Mouse (Mus musculus): ENCODE results near the gene Celf3. TPM values are rescaled to one million over a fixed set of nuclear protein-coding genes. Genes with fewer than 3 reads are reported as not detected.

Gene Celf3
- total and polyA plus RNA-seq, 2 experiments: not detected

DNA sequence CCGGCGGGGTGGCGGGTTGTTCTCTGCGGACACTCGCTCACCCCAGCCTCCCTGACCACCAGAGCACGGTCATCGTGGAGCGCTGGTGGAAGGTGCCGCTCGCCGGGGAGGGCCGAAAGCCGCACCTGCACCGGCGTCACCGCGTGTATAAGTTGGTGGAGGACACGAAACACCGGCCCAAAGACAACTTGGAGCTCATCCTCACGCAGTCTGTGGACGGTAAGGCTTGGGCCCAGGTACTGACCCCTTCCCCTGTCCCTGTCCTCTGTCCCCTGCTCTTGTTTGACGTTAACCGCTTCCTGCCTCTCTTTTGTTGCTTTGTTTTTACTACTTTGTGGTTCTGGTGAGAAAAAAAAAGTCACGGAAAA lies 34.5 kb upstream of the Celf3 start, which contains the start of gene Oaz3:
Gene Oaz3, minus strand, starts transcription at position 319 of the 368 bp plus-strand sequence.
- Histone ChIP-seq H3K9ac (ENCODE audit: low read depth, low read length) (peak within 1 kb of the TSS; percentile 96), H3K27ac (replicated peaks; ENCODE audit: insufficient read depth, low read depth, low read length) (peak within 1 kb of the TSS; percentile 74), H3K27me3 (ENCODE audit: control insufficient read depth, insufficient read depth, low read length) (no peaks in the 10 kb centered on the region), H3K36me3 (ENCODE audit: control insufficient read depth, insufficient read depth, low read length) (peaks cover 31% of the 10 kb centered on the region), H3K4me3 (ENCODE audit: insufficient read depth, low read depth, low read length) (peak within 1 kb of the TSS; percentile 98), H3K4me1 (ENCODE audit: control insufficient read depth, insufficient read depth, low read length) (peaks cover 4% of the 10 kb centered on the region; the same call in 1 of the 2 replicates), H3K79me2 (ENCODE audit: control insufficient read depth, insufficient read depth, low read length) (peaks cover 5% of the 10 kb centered on the region; the same call in 1 of the 2 replicates)
- under 1% methylated on average over 24 of the region's 24 CpGs for whole genome bisulfite sequencing
- DNase-seq (ENCODE audit: extremely low read depth, low read depth, low spot score): peak; percentile 16
- TF ChIP-seq CTCF (IDR thresholded peaks at IDR 0.05; ENCODE audit: low read depth, low read length): no peak
- no peak for TF ChIP-seq POLR2A (IDR thresholded peaks at IDR 0.05; ENCODE audit: extremely low read depth, insufficient read depth, low read length)

DNA sequence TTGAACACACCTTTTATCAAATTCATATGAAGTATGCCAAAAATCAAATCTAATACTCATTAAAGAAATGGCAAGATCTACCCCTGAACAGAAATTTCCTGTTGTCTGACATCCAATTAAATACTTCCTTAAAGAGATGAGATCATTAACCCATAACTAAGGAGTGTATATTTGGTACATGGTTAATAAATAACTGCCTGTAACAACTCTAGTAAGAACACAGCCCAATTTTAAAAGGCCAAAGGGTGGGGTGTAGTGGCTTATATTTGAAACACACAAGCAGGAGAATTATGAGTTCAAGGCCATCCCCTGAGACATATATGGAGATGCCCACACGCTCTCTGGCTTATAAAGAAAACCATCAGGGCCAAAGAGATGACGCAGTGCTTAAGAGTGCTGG lies 28.7 kb upstream of the Celf3 start:
- WGBS: 83% methylated on average over 2 of the region's 2 CpGs
- Histone ChIP-seq H3K4me3 (ENCODE audit: insufficient read depth, low read depth, low read length) (no peak overlapping the region), H3K9ac (ENCODE audit: low read depth, low read length) (no peak overlapping the region), H3K36me3 (ENCODE audit: control insufficient read depth, insufficient read depth, low read length) (peaks cover 39% of the 10 kb centered on the region), H3K27me3 (ENCODE audit: control insufficient read depth, insufficient read depth, low read length) (no peaks in the 10 kb centered on the region), H3K79me2 (ENCODE audit: control insufficient read depth, insufficient read depth, low read length) (no peaks in the 10 kb centered on the region), H3K27ac (replicated peaks; ENCODE audit: insufficient read depth, low read depth, low read length) (no peak overlapping the region), H3K4me1 (ENCODE audit: control insufficient read depth, insufficient read depth, low read length) (0 out of 2 replicates have a peak, but pooled peaks cover under 1% of the 10 kb centered on the region)
- DNase-seq (ENCODE audit: extremely low read depth, low read depth, low spot score): peak; percentile 34
- TF ChIP-seq POLR2A (IDR thresholded peaks at IDR 0.05; ENCODE audit: extremely low read depth, insufficient read depth, low read length) (no peak), CTCF (IDR thresholded peaks at IDR 0.05; ENCODE audit: low read depth, low read length) (no peak)

DNA sequence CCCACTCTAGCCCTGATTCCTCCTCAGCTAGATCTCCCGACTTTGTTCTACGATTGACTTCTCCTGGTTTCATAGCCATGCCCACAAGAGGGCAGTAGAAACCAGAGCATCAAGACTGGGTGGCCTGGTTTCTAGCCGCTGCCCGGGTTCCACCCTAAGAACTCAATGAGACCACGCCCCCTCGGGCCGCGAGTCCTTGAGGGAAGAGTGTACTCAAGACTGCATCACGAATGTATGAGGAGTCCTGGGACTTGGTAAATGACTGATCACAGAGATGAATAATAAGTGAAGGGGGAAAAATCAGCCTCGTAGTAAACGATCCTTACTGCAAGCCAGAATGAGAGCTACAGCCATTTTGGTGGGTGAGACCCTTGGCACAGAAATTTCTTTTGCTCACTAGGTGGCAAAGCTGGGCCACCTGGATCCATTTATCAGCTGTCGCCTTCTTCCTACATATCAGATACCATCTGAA lies 21.5 kb upstream of the Celf3 start:
- WGBS: 7% methylated on average over 12 of the region's 12 CpGs
- peak; percentile 67 for DNase-seq (ENCODE audit: extremely low read depth, low read depth, low spot score)
- Histone ChIP-seq H3K79me2 (ENCODE audit: control insufficient read depth, insufficient read depth, low read length) (no peaks in the 10 kb centered on the region), H3K27me3 (ENCODE audit: control insufficient read depth, insufficient read depth, low read length) (no peaks in the 10 kb centered on the region), H3K4me3 (ENCODE audit: insufficient read depth, low read depth, low read length) (no peak overlapping the region), H3K9ac (ENCODE audit: low read depth, low read length) (no peak overlapping the region), H3K36me3 (ENCODE audit: control insufficient read depth, insufficient read depth, low read length) (no peaks in the 10 kb centered on the region), H3K27ac (replicated peaks; ENCODE audit: insufficient read depth, low read depth, low read length) (no peak overlapping the region), H3K4me1 (ENCODE audit: control insufficient read depth, insufficient read depth, low read length) (no peaks in the 10 kb centered on the region)
- TF ChIP-seq POLR2A (IDR thresholded peaks at IDR 0.05; ENCODE audit: extremely low read depth, insufficient read depth, low read length): no peak
- TF ChIP-seq CTCF (IDR thresholded peaks at IDR 0.05; ENCODE audit: low read depth, low read length): peak; percentile 78

DNA sequence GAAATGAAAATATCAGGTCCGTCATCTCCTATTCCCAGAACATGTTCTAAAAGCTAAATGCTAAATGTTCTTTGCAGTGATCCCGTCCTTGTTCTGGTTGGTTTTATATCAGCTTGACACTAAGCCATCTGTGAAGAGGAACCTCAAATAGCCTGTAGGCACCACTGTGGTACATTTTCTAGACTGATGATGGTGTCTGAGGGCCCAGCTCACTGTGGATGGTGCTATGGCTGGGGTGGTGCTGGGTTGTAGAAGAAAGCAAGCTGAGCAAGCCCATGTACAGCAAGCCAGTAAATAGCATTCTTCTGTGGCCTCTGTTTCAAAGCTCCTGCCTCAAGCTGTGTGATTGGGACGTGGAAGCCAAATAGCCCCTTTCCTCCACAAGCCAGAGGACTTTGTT lies 21.0 kb upstream of the Celf3 start:
- DNase-seq (ENCODE audit: extremely low read depth, low read depth, low spot score): no peak
- no peak overlapping the region for H3K27ac ChIP-seq (replicated peaks; ENCODE audit: insufficient read depth, low read depth, low read length)
- WGBS: 81% methylated on average over 3 of the region's 3 CpGs
- H3K27me3 ChIP-seq (ENCODE audit: control insufficient read depth, insufficient read depth, low read length): no peaks in the 10 kb centered on the region
- no peaks in the 10 kb centered on the region for H3K36me3 ChIP-seq (ENCODE audit: control insufficient read depth, insufficient read depth, low read length)
- no peak for TF ChIP-seq CTCF (IDR thresholded peaks at IDR 0.05; ENCODE audit: low read depth, low read length)
- no peak for TF ChIP-seq POLR2A (IDR thresholded peaks at IDR 0.05; ENCODE audit: extremely low read depth, insufficient read depth, low read length)
- no peaks in the 10 kb centered on the region for H3K79me2 ChIP-seq (ENCODE audit: control insufficient read depth, insufficient read depth, low read length)
- H3K4me1 ChIP-seq (ENCODE audit: control insufficient read depth, insufficient read depth, low read length): no peaks in the 10 kb centered on the region
- H3K9ac ChIP-seq (ENCODE audit: low read depth, low read length): no peak overlapping the region
- no peak overlapping the region for H3K4me3 ChIP-seq (ENCODE audit: insufficient read depth, low read depth, low read length)

DNA sequence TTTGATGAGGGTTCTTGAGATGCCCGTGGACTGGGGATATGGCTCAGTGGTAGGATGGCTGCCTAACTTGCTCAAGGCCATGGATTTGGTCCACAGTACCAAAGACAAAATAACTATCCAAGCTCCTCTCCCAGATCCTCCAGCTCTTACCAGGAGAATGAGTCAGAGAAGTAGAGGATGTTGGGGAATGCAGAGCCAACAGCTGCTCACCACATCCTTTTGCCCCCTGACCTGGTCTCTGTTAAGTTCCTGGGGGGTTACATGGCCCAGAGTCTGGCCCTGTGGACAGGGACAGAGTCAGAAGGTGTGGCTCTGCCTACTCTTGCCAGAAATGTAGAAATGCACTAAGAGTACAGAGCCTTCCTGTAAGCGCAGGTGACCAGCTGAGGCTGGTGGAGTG lies 18.3 kb upstream of the Celf3 start:
- TF ChIP-seq POLR2A (IDR thresholded peaks at IDR 0.05; ENCODE audit: extremely low read depth, insufficient read depth, low read length) (no peak), CTCF (IDR thresholded peaks at IDR 0.05; ENCODE audit: low read depth, low read length) (no peak)
- Histone ChIP-seq H3K4me1 (ENCODE audit: control insufficient read depth, insufficient read depth, low read length) (no peaks in the 10 kb centered on the region), H3K9ac (ENCODE audit: low read depth, low read length) (no peak overlapping the region), H3K27ac (replicated peaks; ENCODE audit: insufficient read depth, low read depth, low read length) (no peak overlapping the region), H3K27me3 (ENCODE audit: control insufficient read depth, insufficient read depth, low read length) (no peaks in the 10 kb centered on the region), H3K36me3 (ENCODE audit: control insufficient read depth, insufficient read depth, low read length) (no peaks in the 10 kb centered on the region), H3K4me3 (ENCODE audit: insufficient read depth, low read depth, low read length) (no peak overlapping the region), H3K79me2 (ENCODE audit: control insufficient read depth, insufficient read depth, low read length) (no peaks in the 10 kb centered on the region)
- no peak for DNase-seq (ENCODE audit: extremely low read depth, low read depth, low spot score)
- WGBS: 87% methylated on average over 2 of the region's 2 CpGs

DNA sequence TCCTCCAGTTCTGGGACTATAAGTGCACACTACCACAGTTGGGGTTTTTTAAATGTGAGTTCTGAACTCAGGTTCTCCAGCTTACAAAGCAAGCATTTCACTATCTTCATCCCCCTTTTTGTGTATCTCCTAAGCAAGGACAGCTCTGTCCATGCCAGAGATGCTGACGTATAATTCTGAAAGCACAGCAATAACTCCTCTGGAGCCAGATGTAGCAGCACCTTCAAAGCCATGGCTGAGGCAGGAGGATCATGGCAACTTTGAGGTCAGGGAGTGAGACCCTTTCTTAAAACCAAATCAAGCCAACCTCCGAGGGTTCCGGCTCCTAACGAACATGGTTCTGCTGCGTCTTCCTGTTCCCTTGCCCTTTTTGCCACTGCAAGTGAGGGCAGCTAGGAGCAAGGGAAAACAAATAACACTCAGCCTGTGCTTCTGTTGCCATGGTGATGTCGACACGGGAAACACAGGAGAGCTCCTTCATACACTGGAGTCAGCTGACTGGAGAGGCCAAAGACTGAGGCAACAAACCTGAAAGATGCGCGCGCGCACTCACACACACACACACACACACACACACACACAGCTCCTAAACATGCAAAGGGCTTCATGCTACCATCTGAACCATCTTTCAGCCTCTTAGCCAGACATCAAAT lies 14.0 kb upstream of the Celf3 start:
- H3K27ac ChIP-seq (replicated peaks; ENCODE audit: insufficient read depth, low read depth, low read length): no peak overlapping the region
- no peaks in the 10 kb centered on the region for H3K4me1 ChIP-seq (ENCODE audit: control insufficient read depth, insufficient read depth, low read length)
- 57% methylated on average over 11 of the region's 11 CpGs for WGBS
- no peak overlapping the region for H3K9ac ChIP-seq (ENCODE audit: low read depth, low read length)
- no peak overlapping the region for H3K4me3 ChIP-seq (ENCODE audit: insufficient read depth, low read depth, low read length)
- DNase-seq (ENCODE audit: extremely low read depth, low read depth, low spot score): no peak
- no peaks in the 10 kb centered on the region for H3K79me2 ChIP-seq (ENCODE audit: control insufficient read depth, insufficient read depth, low read length)
- no peaks in the 10 kb centered on the region for H3K27me3 ChIP-seq (ENCODE audit: control insufficient read depth, insufficient read depth, low read length)
- no peaks in the 10 kb centered on the region for H3K36me3 ChIP-seq (ENCODE audit: control insufficient read depth, insufficient read depth, low read length)
- TF ChIP-seq POLR2A (IDR thresholded peaks at IDR 0.05; ENCODE audit: extremely low read depth, insufficient read depth, low read length) (no peak), CTCF (IDR thresholded peaks at IDR 0.05; ENCODE audit: low read depth, low read length) (no peak)
